Comparison of ENCODE assay signal across 12 mouse cellular contexts in genomic region chr15:77823196-77823595, GRCm38 (mm10). TPM values are rescaled to one million over a fixed set of nuclear protein-coding genes. Genes with fewer than 3 reads are reported as not detected.
A peak's percentile ranks its signal among the peaks of the same experiment; 100 is the strongest.
DNase-seq lines count a peak whose midpoint lies in the region; ATAC-seq and TF ChIP-seq lines count a peak whose summit lies in the region.
"Had no signal": no experiment of that assay in that cellular context is flagged by ENCODE, and none has a peak within 500 bp of the region (broad histone marks: within the 10 kb centered on the region; RNA-seq: fewer than 3 reads in every experiment).

No protein-coding gene starts in this region.

- peaks cover 97% of the 10 kb centered on the region for H3K4me1 ChIP-seq in kidney, embryonic 15.5 days
- H3K4me1 ChIP-seq in embryonic facial prominence, embryonic 12.5 days = peaks cover 51% of the 10 kb centered on the region
- H3K4me1 ChIP-seq in heart, postnatal 0 days (ENCODE audit: control insufficient read depth, insufficient read depth) = peaks cover 81% of the 10 kb centered on the region
- peaks cover 100% of the 10 kb centered on the region for H3K4me1 ChIP-seq in megakaryocyte, embryonic 14.5 days

- TF ChIP-seq EP300 in heart, postnatal 0 days (IDR thresholded peaks at IDR 0.05; ENCODE audit: low read depth) = no peak

- no peaks in the 10 kb centered on the region for H3K9me3 ChIP-seq in kidney, embryonic 15.5 days (replicated peaks)
- no peaks in the 10 kb centered on the region for H3K9me3 ChIP-seq in embryonic facial prominence, embryonic 12.5 days
- H3K9me3 ChIP-seq in heart, postnatal 0 days (replicated peaks; ENCODE audit: control insufficient read depth, low read length) = no peaks in the 10 kb centered on the region
- no peaks in the 10 kb centered on the region for H3K9me3 ChIP-seq in megakaryocyte, embryonic 14.5 days
- H3K9me3 ChIP-seq: forebrain, embryonic 15.5 days; midbrain, embryonic 13.5 days had no signal

- ATAC-seq in kidney, embryonic 15.5 days (replicated peaks; ENCODE audit: low FRiP score) = no peak
- ATAC-seq in embryonic facial prominence, embryonic 12.5 days (ENCODE audit: insufficient number of reproducible peaks, insufficient read depth, low FRiP score, low TSS enrichment) = no peak
- ATAC-seq in heart, postnatal 0 days (ENCODE audit: insufficient read depth, low read depth) = no peak
- ATAC-seq: forebrain, embryonic 15.5 days; midbrain, embryonic 13.5 days had no signal

- intact Hi-C loops in left cerebral cortex, postnatal 4 days (cut with DNase I) = no loop called here

- no peak overlapping the region for H3K4me2 ChIP-seq in kidney, embryonic 15.5 days
- H3K4me2 ChIP-seq in embryonic facial prominence, embryonic 12.5 days (replicated peaks) = no peak overlapping the region
- H3K4me2 ChIP-seq in heart, postnatal 0 days (ENCODE audit: low read depth, low read length) = no peak overlapping the region
- H3K4me2 ChIP-seq: forebrain, embryonic 15.5 days; hindbrain, embryonic 14.5 days; midbrain, embryonic 13.5 days had no signal

- H3K9ac ChIP-seq in kidney, embryonic 15.5 days = no peak overlapping the region
- H3K9ac ChIP-seq in embryonic facial prominence, embryonic 12.5 days = no peak overlapping the region
- no peak overlapping the region for H3K9ac ChIP-seq in heart, postnatal 0 days (replicated peaks; ENCODE audit: low read depth, low read length)
- H3K9ac ChIP-seq: forebrain, embryonic 15.5 days; hindbrain, embryonic 14.5 days; midbrain, embryonic 13.5 days had no signal

- H3K36me3 ChIP-seq in kidney, embryonic 15.5 days = no peaks in the 10 kb centered on the region; the same call in 1 of the 2 replicates
- H3K36me3 ChIP-seq in embryonic facial prominence, embryonic 12.5 days = no peaks in the 10 kb centered on the region
- no peaks in the 10 kb centered on the region for H3K36me3 ChIP-seq in heart, postnatal 0 days (replicated peaks; ENCODE audit: control insufficient read depth, insufficient read depth, low read length)
- H3K36me3 ChIP-seq in megakaryocyte, embryonic 14.5 days (replicated peaks; ENCODE audit: low read length) = peaks cover 99% of the 10 kb centered on the region
- H3K36me3 ChIP-seq: forebrain, embryonic 15.5 days; midbrain, embryonic 13.5 days had no signal

- no peak overlapping the region for H3K4me3 ChIP-seq in kidney, embryonic 15.5 days (replicated peaks)
- no peak overlapping the region for H3K4me3 ChIP-seq in embryonic facial prominence, embryonic 12.5 days
- H3K4me3 ChIP-seq in heart, postnatal 0 days (ENCODE audit: low read depth, low read length) = no peak overlapping the region
- peak overlapping the region; percentile 88 for H3K4me3 ChIP-seq in megakaryocyte, embryonic 14.5 days (replicated peaks)
- H3K4me3 ChIP-seq: forebrain, embryonic 15.5 days; midbrain, embryonic 13.5 days had no signal

- WGBS in kidney, embryonic 15.5 days = 51% methylated on average over 6 of the region's 6 CpGs
- WGBS in embryonic facial prominence, embryonic 12.5 days = 65% methylated on average over 6 of the region's 6 CpGs
- WGBS in heart, postnatal 0 days = 29% methylated on average over 6 of the region's 6 CpGs

- DNase-seq in kidney, adult 9 months = no peak
- no peak for DNase-seq in heart, postnatal 0 days (ENCODE audit: low spot score)
- DNase-seq in cerebellum, postnatal 36 days = no peak
- DNase-seq in left cerebral cortex, postnatal 4 days = no peak
- DNase-seq in gastrocnemius, postnatal 4 days (ENCODE audit: low spot score in 2 of 2) = no peak
- DNase-seq: cerebellum, postnatal 10 days had no signal

- peak overlapping the region; percentile 86 for H3K27ac ChIP-seq in kidney, embryonic 15.5 days
- peak overlapping the region; percentile 42; the same call in 1 of the 2 replicates for H3K27ac ChIP-seq in embryonic facial prominence, embryonic 12.5 days
- peak overlapping the region; percentile 81 for H3K27ac ChIP-seq in heart, postnatal 0 days (ENCODE audit: low read depth)
- H3K27ac ChIP-seq: forebrain, embryonic 15.5 days; hindbrain, embryonic 14.5 days; midbrain, embryonic 13.5 days had no signal

- no peak for TF ChIP-seq CTCF in heart, postnatal 0 days (IDR thresholded peaks at IDR 0.05; ENCODE audit: low read depth)

- no peaks in the 10 kb centered on the region for H3K27me3 ChIP-seq in kidney, embryonic 15.5 days
- no peaks in the 10 kb centered on the region for H3K27me3 ChIP-seq in embryonic facial prominence, embryonic 12.5 days
- H3K27me3 ChIP-seq in heart, postnatal 0 days (ENCODE audit: control insufficient read depth, insufficient read depth, low read length) = no peaks in the 10 kb centered on the region
- H3K27me3 ChIP-seq in megakaryocyte, embryonic 14.5 days (replicated peaks) = no peaks in the 10 kb centered on the region
- H3K27me3 ChIP-seq: forebrain, embryonic 15.5 days; midbrain, embryonic 13.5 days had no signal

RNA-seq across cellular contexts. Expression of gene Myh9, which starts 18.8 kb away (rescaled TPM):
- polyA plus RNA-seq in kidney, embryonic 15.5 days (2015; fragmentation: Nextera tagmentation; extraction: Ambion mirVana) = 56.2 and 60.2 TPM in 2 replicates
- 37.3 and 37.9 TPM in 2 replicates for polyA plus RNA-seq in embryonic facial prominence, embryonic 12.5 days (2016; fragmentation: Nextera tagmentation; extraction: Ambion mirVana)
- 62.0 and 63.6 TPM in 2 replicates for total RNA-seq in heart, postnatal 0 days (2014; rRNA removed; ENCODE audit: low replicate concordance)
- polyA plus RNA-seq in heart, postnatal 0 days (2015; fragmentation: Nextera tagmentation; extraction: Ambion mirVana) = 15.7 and 17.5 TPM in 2 replicates
- 1,439 and 1,641 TPM in 2 replicates for polyA plus RNA-seq in megakaryocyte, embryonic 14.5 days (2012; ENCODE audit: insufficient read depth, low replicate concordance)
- total RNA-seq in left cerebral cortex, postnatal 4 days (2021) = 10 to 100 TPM; 59.5 to 63.4 TPM
- total RNA-seq in gastrocnemius, postnatal 4 days (2021) = 100 to 1,000 TPM; 171 to 187 TPM

Comparison
In these comparisons a context has a peak if more than half of its experiments do, and no peak if none do; other contexts are left out.
1. RNA of gene Myh9, which starts 18.8 kb away (polyA plus RNA-seq): 1,439 to 1,641 TPM in megakaryocyte, embryonic 14.5 days; 56.2 to 60.2 TPM in kidney, embryonic 15.5 days, 37.3 to 37.9 TPM in embryonic facial prominence, embryonic 12.5 days and 15.7 to 17.5 TPM in heart, postnatal 0 days; every median in the first group is over 10 times any median in the second.
2. Peak in every context shown above with its lines, with median percentiles within 50 percentile points of each other: H3K27ac ChIP-seq.